Mouse (Mus musculus) mature B cell (primary cell): ENCODE data around the gene Pam.

ENCODE experiments used
- in situ Hi-C: fragments of 300-500 bp; cut with MboI; formaldehyde crosslinking; loops from 2 replicates; pipeline ENCODE4 v1.14.3; 2019

The Pam gene

DNA sequence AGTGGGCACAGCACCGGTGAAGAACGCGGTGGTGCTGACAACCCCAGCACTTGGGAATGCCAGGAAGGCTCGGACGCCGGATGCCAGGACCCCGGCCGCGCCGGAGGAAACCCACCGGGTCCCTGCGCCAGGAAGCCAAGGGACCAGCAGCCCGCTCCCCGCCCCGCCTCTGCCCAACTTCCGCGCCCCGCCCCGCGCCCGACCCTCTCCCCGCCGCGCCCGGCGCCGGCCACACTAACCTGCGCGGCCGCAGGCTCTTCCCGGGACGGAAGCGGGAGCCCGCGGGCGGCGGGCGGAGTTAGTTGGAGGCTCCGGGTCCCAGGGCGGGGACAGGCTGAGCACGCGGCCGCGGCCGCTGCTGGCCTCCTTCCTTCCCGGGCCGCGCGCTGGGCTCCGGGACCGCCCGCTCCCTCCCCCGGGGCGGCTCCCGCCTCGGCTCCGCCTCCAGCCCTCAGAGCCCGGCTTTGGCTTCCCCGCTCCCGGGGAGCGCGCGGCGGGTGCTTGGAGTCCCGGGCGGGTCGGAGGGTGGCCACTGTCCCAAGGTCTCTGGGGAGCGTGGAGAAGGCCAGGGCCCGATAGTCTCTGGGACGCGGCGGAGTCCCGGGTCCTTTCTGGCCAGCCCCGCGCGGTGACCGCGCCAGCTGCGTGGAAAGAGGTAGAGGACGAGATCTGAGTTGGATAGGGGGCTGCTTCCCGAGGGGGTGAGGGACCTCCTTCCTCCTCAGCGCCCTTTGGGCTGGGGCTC is at the start of gene Pam:
TSS of gene Pam (minus strand) at position 401 of the 745 bp plus-strand sequence.
- in situ Hi-C loops, result no loop called here

DNA sequence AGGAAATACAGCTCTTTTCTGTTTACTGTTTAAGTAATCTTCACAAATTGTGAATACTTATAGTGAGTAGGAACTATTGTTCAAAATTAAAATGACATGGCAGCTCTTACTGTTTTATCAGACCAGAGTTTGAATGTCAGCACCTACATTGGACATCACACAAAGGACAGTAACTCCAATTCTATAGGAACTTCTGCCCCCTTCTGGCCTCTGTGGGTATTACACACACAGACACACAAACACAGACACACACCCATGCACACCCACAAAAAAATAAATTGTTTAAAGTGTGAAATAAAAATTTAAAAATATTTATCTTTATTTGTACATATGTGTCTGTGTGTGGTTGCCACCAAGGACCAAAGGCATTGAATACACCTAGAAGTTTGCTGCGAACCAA is 49.4 kb upstream of the Pam start:
- in situ Hi-C loops, result no loop called here

GRCm38 (mm10) chr1:98131244-98131643 is 35.8 kb upstream of the Pam start:
- in situ Hi-C loops, result no loop called here

GRCm38 (mm10) chr1:98129561-98130347 is 34.3 kb upstream of the Pam start:
- in situ Hi-C loops, result no loop called here

DNA sequence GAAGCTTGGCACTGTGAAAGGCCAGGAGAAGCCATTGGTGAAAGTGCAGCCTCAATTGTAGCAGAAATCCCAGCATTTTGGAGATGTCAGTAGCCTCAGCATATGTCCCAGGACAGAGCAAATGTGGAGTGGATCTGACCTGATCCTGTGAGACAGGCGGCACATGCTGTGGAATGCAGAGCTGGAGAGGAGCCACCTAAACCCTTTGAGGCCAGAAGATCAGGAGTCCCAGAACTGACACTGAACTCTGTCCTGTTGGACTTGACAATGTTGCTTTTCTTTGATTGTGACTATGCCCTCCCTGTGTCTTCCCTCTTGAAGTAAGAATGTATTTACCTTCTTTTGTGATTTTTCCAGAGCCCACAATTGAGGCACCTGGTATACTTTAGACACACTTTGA is 33.7 kb upstream of the Pam start:
- in situ Hi-C loops, result no loop called here

GRCm38 (mm10) chr1:98128338-98129096 is 33.1 kb upstream of the Pam start:
- in situ Hi-C loops, result no loop called here

DNA sequence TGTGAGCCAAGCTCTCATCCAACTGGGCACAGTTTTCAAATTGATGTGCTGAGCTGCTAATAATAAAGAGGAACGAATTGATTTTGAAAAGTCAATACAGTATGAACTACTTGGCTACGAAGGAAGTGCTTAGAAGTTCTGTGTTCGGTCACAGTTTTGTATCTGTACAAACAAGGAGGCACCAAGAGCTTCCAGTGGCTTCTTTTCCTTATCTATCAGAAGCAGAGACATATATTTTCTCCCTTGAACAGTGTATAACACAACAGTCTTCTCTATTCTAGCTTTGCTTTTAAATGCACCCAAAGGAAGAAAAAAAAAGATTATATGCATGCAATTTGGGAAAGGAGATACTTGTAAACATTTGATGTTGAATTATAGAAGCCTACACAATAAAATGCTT is 30.8 kb upstream of the Pam start:
- in situ Hi-C loops, result no loop called here

- in situ Hi-C loops, result no loop called here
These were observed 29.3 kb upstream of the Pam start for GRCm38 (mm10) chr1:98124727-98125126.

- in situ Hi-C loops, result no loop called here
These were observed 24.1 kb upstream of the Pam start for GRCm38 (mm10) chr1:98119595-98119994.

- in situ Hi-C loops, result no loop called here
These were observed 12.2 kb upstream of the Pam start for GRCm38 (mm10) chr1:98107599-98107998.

- in situ Hi-C loops, result no loop called here
These were observed 4.0 kb upstream of the Pam start for GRCm38 (mm10) chr1:98099441-98099840.

GRCm38 (mm10) chr1:98097957-98098729 is 2.7 kb upstream of the Pam start:
- in situ Hi-C loops, result no loop called here

DNA sequence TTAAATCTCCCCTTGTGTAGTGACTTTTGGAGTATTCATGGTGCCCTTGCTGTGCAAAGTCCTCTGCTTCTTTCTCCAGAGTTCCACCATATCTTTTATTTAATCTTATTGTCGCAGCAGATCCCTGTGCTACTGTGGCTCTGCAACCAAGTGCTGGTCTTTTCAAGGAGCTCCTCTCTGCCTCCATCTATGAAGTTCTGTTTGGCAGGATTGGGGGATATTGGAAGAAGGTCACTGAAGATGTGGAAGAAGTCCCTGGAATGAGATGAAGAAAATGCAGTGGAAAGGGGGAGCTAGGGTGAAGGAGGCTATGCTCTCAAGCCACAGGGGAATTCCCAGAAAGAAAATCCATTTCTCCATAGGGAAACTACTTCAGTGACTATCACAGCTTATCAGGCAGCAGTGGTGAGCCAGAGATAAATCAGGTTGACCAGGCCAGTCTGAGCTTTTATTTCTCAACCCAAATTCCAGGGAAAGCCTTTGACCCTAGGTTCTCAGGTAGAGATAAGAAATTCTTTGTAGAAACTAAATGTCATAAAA is 1.0 kb upstream of the Pam start:
- in situ Hi-C loops, result no loop called here

- in situ Hi-C loops, result no loop called here
These were observed 515 bp upstream of the Pam start for GRCm38 (mm10) chr1:98095991-98096330.

- in situ Hi-C loops, result no loop called here
These were observed 618 bp downstream of the Pam start for GRCm38 (mm10) chr1:98094811-98095245.

GRCm38 (mm10) chr1:98089336-98089975 is 6.0 kb downstream of the Pam start:
- in situ Hi-C loops, result no loop called here

- in situ Hi-C loops, result no loop called here
These were observed 9.0 kb downstream of the Pam start for GRCm38 (mm10) chr1:98086456-98086855.

DNA sequence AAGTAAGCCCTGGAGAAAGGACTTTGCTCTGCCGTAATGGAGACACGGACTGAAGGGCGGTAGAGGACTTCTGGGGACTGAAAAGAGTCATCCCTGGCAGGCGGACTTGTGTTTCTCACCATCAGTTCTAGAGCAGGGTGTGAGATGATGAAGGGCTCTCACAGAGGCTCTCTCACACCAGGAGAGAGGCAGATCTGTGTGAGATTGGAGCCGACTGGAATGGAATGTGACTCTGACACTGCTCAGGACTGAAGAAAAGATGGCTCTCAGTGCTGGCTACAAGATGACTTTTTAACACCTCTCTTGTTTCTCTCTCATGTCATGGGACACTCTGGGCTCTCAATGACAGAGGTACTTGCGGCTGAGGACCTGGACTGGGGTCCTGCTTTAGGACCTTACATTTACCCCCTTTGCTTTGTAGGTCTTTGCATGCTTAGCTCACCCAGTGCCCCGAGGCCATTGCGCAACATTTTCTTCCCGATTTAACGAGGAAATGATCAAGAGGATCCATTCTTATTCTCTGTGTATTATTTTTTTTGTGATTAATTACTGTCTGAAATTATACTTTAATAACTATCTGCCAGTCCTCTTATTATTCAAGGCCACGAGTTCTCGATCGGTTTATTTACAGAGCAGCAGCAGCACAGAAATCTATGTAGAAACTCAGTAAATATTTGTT is 10.7 kb downstream of the Pam start:
- in situ Hi-C loops, result no loop called here

DNA sequence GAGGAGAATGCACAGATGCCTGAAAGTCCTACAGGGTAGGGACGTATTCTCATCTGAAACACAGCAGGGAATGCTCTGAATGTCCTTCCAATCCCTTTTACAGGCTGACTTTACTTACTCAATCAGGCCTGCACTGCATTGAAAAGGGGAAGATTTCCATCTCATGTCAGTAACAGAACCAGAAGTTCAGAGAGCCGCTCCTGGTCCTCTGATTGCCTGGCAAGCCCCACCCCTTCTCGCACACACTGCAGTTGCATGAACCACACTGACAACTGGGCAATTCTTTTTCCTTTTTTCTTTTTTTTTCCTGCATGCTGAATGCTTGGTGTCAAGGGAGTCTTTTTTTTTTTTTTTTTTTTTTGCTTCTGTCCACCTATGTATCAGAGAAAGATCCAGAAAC is 11.9 kb downstream of the Pam start:
- in situ Hi-C loops, result no loop called here

DNA sequence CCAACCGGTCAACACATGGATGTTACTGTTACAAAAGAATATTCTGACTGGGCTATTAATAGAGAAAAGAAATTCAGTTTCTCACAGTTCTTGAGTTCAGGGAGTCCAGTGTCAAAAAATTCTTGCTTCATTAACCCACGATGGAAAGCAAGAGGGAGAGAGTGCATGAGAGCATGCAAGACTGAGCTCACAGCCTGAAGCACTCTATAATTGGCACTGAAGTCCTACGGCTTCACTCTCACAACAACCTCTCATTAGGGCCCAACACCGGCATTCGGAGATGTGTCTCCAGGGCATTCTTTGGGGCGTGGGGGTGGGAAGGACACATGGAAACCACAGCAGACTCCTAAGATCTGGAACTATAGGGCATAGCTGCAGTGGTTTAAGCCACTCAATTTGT is 12.5 kb downstream of the Pam start:
- in situ Hi-C loops, result no loop called here

- in situ Hi-C loops, result no loop called here
These were observed 15.0 kb downstream of the Pam start for GRCm38 (mm10) chr1:98080431-98080830.
